Mouse (Mus musculus) stomach, embryonic 14.5 days (tissue): ENCODE results near the gene Tom1l2. TPM values are rescaled to one million over a fixed set of nuclear protein-coding genes. Genes with fewer than 3 reads are reported as not detected.

Experiments
- ATAC-seq: fragments of 200-750 bp; cut with Nextera tagmentation; 2 replicates; pipeline ENCODE4 v1.8.0; 2017; ENCODE audit warnings: low read depth, moderate TSS enrichment; ENCODE audit not compliant: insufficient number of reproducible peaks, insufficient read depth, low FRiP score
- H3K27ac ChIP-seq: fragments of 300-500 bp; sonication (generic); 2 replicates; pipeline ENCODE4 v1.5.1; 2014; ENCODE audit warnings: mild to moderate bottlenecking, low read length, moderate library complexity, mixed read lengths
- H3K27me3 ChIP-seq: fragments of 300-500 bp; sonication (generic); 2 replicates; pipeline ENCODE4 v1.6.1; 2014; ENCODE audit warnings: low read length, control low read depth, mixed read lengths; ENCODE audit not compliant: control insufficient read depth, insufficient read depth
- H3K36me3 ChIP-seq: fragments of 300-500 bp; sonication (generic); 2 replicates; pipeline ENCODE4 v1.6.1; 2014; ENCODE audit warnings: mild to moderate bottlenecking, control low read depth, low read length, moderate library complexity, mixed read lengths; ENCODE audit not compliant: control insufficient read depth, insufficient read depth
- H3K4me1 ChIP-seq: fragments of 300-500 bp; sonication (generic); 2 replicates; pipeline ENCODE4 v1.6.1; 2014; ENCODE audit warnings: low read length, control low read depth, mixed read lengths; ENCODE audit not compliant: control insufficient read depth, insufficient read depth
- H3K4me2 ChIP-seq: fragments of 300-500 bp; sonication (generic); replicated peaks from 2 replicates; pipeline ENCODE4 v1.6.1; 2014; ENCODE audit warnings: low read depth, low read length, control low read depth
- H3K4me3 ChIP-seq: fragments of 300-500 bp; sonication (generic); 2 replicates; pipeline ENCODE4 v1.5.1; 2014; ENCODE audit warnings: low read depth, low read length, control low read depth
- H3K9ac ChIP-seq: fragments of 300-500 bp; sonication (generic); replicated peaks from 2 replicates; pipeline ENCODE4 v1.6.1; 2014; ENCODE audit warnings: low read depth, mild to moderate bottlenecking, control low read depth, low read length, moderate library complexity, mixed read lengths
- H3K9me3 ChIP-seq: fragments of 300-500 bp; sonication (generic); 2 replicates; pipeline ENCODE4 v1.6.1; 2016; ENCODE audit warnings: low read depth, low read length, control low read depth; ENCODE audit not compliant: control insufficient read depth
- WGBS: fragments of 180-500 bp; shearing (Covaris S2); extraction: QIAGEN DNeasy Blood & Tissue Kit; methylation state at CpG from one replicate; pipeline ENCODE4 v1.1.7; 2014; 5-methylcytosine and 5-hydroxymethylcytosine counted together
- polyA plus RNA-seq: library from polyadenylated mRNA; unstranded; fragments of >200 nt; fragmentation: Nextera tagmentation; extraction: Ambion mirVana; gene quantifications from 2 replicates; pipeline ENCODE4 v1.2.1, GENCODE M21; 2014

Tom1l2 gene
- polyA plus RNA-seq, 1 experiment from 2014 or later, result 22.2 TPM

DNA sequence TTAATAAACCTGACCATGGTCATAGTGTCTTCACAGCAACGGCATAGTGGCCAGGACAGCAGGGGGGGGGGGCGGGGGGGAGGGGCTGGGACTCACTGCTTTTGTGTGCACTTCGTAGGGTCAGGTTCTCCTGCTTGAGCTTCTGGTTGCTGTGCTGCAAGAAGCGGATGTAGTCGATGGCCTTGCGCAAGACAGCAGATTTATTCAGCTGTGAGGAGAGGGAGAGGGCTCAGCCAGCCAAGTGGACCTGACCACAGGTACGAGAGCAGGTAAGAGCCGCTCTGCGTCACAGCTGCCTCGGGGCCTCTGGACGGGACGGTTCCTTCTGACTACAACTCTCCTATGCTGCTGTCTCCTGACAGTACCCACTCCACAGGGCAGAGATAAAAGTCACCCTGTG lies 147.7 kb downstream of the Tom1l2 start:
- Histone ChIP-seq H3K4me1 (peaks cover 23% of the 10 kb centered on the region), H3K4me3 (no peak overlapping the region), H3K9me3 (no peaks in the 10 kb centered on the region), H3K36me3 (peaks cover 61% of the 10 kb centered on the region), H3K9ac (no peak overlapping the region), H3K27me3 (no peaks in the 10 kb centered on the region), H3K27ac (no peak overlapping the region), H3K4me2 (no peak overlapping the region)
- no peak for ATAC-seq
- WGBS, result 87% methylated on average over 11 of the region's 12 CpGs

DNA sequence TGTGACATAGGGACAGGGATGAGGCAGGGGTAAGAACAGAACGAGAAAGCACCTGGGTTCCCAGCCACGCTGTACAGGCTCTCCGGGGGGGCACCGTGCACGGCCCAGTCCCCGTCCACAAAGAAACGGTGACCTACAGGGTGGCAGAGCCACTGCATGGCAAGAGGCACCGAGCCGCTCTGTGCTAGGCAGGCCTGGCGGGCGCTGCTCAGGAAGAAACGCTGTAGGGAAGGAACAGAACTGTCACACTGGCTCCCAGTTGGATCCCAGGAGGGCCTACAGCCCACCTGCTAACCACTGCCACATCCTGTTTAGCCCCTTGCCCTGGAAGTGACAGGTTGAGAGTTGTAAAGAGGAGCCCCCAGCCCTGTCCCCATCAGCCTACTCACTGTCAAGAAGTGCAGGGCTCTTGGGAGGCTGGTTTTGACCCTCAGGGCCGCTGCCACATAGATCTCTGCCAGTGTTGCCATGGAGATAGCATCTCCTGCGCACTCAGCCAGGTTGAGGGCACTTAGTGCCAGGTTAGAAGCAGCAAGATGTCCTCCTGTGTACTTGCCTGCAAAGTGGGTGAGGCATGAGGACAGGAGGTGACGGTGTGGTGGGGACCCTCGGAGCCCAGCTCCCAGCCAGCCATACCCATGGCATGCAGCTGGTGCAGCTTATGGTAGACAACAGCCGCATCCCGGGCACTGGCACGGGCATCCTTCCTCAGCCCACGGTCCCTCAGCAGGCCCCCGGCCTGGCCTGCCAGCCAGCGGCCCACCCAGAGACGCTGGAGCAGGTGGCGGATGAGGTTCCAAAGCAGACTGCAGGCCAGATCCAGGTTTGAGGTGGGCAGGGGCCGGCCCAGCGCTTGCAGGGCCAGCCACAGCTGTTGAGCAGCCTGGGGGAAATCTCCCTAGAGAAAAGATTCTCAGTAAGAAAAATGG lies 149.7 kb downstream of the Tom1l2 start:
- Histone ChIP-seq H3K27me3 (no peaks in the 10 kb centered on the region), H3K4me3 (no peak overlapping the region), H3K36me3 (peaks cover 81% of the 10 kb centered on the region), H3K27ac (no peak overlapping the region), H3K9me3 (no peaks in the 10 kb centered on the region), H3K4me2 (no peak overlapping the region), H3K4me1 (peaks cover 3% of the 10 kb centered on the region; the same call in 1 of the 2 replicates), H3K9ac (no peak overlapping the region)
- 91% methylated on average over 26 of the region's 26 CpGs for WGBS
- no peak for ATAC-seq

DNA sequence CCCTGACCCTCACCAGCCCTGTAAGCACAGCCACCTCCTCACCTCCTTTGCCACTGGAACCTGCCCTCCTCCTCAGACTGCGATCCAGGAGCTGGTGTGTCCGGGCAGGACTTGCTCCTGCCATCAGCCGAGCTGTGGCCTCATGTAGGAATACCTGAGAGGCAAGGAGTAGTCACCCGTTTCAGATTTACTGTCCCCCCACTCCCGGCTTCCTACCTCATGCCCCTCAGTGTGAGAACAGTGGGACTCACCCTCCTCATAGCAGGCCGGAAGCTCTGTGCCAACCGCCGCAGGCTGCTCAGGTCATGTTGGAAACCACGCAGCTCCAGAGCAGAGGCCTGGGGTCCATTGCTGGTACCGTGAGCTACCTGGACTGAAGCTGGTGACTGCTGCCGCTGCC lies 152.3 kb downstream of the Tom1l2 start:
- Histone ChIP-seq H3K9ac (no peak overlapping the region), H3K4me1 (no peaks in the 10 kb centered on the region; the same call in 1 of the 2 replicates), H3K4me2 (no peak overlapping the region), H3K4me3 (no peak overlapping the region), H3K9me3 (no peaks in the 10 kb centered on the region), H3K27me3 (no peaks in the 10 kb centered on the region), H3K27ac (peak overlapping the region; percentile 29; the same call in 1 of the 2 replicates), H3K36me3 (peaks cover 82% of the 10 kb centered on the region)
- no peak for ATAC-seq
- WGBS, result 86% methylated on average over 11 of the region's 11 CpGs

DNA sequence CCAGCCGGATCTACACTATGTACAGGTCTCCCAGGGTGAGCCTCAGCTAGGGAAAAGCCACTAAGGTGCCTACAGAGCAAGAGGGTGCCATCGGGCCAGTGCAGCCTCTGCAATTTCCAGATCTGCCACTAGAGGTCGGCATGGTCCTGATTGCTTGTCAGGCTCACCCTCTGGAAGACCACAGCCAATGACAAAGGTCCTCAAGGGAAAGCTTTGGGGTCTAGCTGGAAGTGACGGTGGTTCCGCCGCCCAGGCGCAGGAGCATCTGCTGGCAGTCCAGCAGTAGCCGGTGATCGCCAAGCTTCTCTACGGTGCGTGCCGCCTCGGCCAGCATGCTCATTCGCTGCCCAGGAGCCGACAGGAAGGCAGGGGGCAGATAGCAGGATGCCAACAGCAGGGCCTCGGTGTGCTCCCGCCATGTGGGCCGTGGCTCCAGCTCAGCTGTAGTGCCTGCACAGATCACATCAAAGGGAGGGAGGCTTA lies 153.0 kb downstream of the Tom1l2 start:
- Histone ChIP-seq H3K9me3 (0 out of 2 replicates have a peak, but pooled peaks cover 3% of the 10 kb centered on the region), H3K36me3 (peaks cover 84% of the 10 kb centered on the region), H3K27me3 (no peaks in the 10 kb centered on the region), H3K27ac (peak overlapping the region; percentile 29; the same call in 1 of the 2 replicates), H3K4me3 (no peak overlapping the region), H3K4me1 (no peaks in the 10 kb centered on the region; the same call in 1 of the 2 replicates), H3K4me2 (no peak overlapping the region), H3K9ac (no peak overlapping the region)
- peak; percentile 62 for ATAC-seq
- WGBS, result 16% methylated on average over 18 of the region's 18 CpGs

DNA sequence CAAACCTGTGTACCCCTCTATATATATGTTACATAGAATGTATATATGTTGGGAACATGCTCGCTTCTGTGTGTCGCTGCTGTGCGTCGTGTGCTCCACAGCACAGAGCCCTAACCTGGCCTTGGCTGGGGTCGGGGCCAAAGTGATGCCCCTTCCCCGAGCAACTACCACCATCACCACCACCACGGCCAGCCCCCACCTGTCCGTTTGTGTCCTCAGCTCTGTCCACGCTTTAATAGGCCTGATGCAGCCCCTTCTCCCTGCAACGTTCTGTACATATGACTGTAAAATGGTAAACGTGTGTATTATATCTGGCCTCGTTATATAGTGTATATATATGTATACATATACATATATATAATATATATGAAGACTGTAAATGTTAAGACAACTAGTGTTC lies 154.1 kb downstream of the Tom1l2 start:
- peaks cover 86% of the 10 kb centered on the region for H3K36me3 ChIP-seq

DNA sequence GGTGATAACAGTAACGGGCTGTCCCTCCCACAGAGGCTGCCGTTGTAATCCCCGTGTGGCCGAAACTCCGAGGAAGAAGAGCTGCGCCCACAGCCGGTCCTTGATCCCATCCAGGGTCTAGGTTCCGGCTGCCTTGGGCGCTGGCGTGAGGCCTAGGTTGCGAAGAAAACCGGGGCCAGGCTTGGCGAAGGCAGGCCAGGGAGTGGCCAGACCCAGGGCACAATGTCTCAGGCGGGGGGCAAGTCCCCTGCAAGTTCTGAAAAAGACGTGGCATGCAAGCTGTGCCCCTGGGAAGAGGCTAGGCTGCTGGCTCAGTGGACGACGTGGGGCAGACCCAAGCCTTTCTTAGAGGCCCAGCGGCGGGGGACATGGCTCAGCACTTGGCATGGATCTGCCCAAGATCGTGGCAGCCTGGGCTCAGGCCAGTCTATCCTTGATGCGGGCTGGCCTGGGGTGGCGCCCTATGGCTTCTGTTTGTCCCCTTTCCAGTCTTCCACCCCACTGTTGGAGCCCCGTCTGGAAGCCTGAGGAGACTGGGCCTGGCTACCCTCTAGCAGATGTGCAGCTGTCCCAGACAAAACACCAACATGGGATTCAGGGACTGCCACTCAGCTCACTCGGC lies 154.6 kb downstream of the Tom1l2 start:
- Histone ChIP-seq H3K9ac (no peak overlapping the region), H3K4me3 (no peak overlapping the region), H3K27ac (no peak overlapping the region), H3K27me3 (no peaks in the 10 kb centered on the region), H3K4me1 (no peaks in the 10 kb centered on the region; the same call in 1 of the 2 replicates), H3K36me3 (peaks cover 86% of the 10 kb centered on the region), H3K9me3 (0 out of 2 replicates have a peak, but pooled peaks cover 8% of the 10 kb centered on the region), H3K4me2 (no peak overlapping the region)
- no peak for ATAC-seq
- WGBS, result 81% methylated on average over 24 of the region's 24 CpGs

More for the DNA sequence above, 154.1 kb downstream of the Tom1l2 start:
- Histone ChIP-seq H3K4me1 (no peaks in the 10 kb centered on the region; the same call in 1 of the 2 replicates), H3K27me3 (no peaks in the 10 kb centered on the region), H3K9me3 (0 out of 2 replicates have a peak, but pooled peaks cover 8% of the 10 kb centered on the region), H3K4me2 (no peak overlapping the region), H3K4me3 (no peak overlapping the region), H3K27ac (no peak overlapping the region), H3K9ac (no peak overlapping the region)
- ATAC-seq, result no peak
- 85% methylated on average over 12 of the region's 12 CpGs for WGBS

DNA sequence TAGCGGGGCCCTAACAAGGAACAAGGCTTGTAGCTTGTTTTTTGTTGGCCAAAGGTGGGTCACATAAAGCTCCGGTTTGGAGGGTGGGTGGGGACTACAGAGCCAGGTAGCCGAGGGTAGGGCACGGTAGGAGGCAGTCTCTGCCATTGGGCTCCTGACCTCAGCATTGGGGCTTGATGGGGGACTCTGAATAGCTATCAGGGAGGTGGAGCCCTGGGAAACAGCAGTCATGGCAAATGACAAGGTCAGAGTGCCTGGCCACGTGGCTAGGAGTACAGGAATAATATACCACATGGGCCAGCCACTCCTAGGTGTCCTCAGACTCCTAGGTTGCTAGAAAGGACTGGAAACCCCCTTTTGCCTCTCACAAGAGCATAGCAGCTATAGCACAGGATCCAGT lies 156.4 kb downstream of the Tom1l2 start:
- no peak overlapping the region for H3K4me2 ChIP-seq
- H3K36me3 ChIP-seq, result peaks cover 76% of the 10 kb centered on the region
- H3K9ac ChIP-seq, result no peak overlapping the region
- WGBS, result 66% methylated on average over 5 of the region's 5 CpGs
- no peak; the same call in 1 of the 2 replicates for ATAC-seq
- no peak overlapping the region for H3K27ac ChIP-seq
- H3K4me3 ChIP-seq, result no peak overlapping the region
- H3K9me3 ChIP-seq, result 0 out of 2 replicates have a peak, but pooled peaks cover 8% of the 10 kb centered on the region
- H3K27me3 ChIP-seq, result no peaks in the 10 kb centered on the region
- H3K4me1 ChIP-seq, result no peaks in the 10 kb centered on the region; the same call in 1 of the 2 replicates

DNA sequence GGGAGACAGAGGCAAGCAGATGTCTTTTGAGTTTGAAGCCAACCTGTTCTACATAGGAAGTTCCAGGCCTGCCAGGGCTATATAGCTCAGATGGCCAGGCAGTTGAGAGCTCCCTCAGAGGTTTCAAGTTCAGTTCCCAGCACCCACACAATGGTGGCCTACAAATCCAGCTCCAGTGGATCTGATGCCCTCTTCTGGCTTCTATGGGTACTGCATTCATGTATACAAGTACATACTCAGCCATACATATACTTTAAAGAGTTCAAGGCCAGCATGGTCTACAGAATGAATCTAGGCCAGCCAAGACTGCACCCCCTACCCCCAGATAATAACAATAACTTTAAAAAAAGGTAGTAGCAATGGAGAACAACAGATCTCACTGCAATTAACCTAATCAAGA lies 157.6 kb downstream of the Tom1l2 start:
- Histone ChIP-seq H3K4me3 (no peak overlapping the region), H3K4me2 (no peak overlapping the region), H3K27ac (no peak overlapping the region), H3K36me3 (peaks cover 76% of the 10 kb centered on the region), H3K9ac (no peak overlapping the region), H3K9me3 (0 out of 2 replicates have a peak, but pooled peaks cover 8% of the 10 kb centered on the region), H3K27me3 (no peaks in the 10 kb centered on the region), H3K4me1 (no peaks in the 10 kb centered on the region; the same call in 1 of the 2 replicates)
- no peak for ATAC-seq
